Mouse (Mus musculus): ENCODE measurements around the gene Hsd17b6. TPM values are rescaled to one million over a fixed set of nuclear protein-coding genes. Genes with fewer than 3 reads are reported as not detected.

Gene Hsd17b6
- polyA plus RNA-seq, 1 experiment: not detected

DNA sequence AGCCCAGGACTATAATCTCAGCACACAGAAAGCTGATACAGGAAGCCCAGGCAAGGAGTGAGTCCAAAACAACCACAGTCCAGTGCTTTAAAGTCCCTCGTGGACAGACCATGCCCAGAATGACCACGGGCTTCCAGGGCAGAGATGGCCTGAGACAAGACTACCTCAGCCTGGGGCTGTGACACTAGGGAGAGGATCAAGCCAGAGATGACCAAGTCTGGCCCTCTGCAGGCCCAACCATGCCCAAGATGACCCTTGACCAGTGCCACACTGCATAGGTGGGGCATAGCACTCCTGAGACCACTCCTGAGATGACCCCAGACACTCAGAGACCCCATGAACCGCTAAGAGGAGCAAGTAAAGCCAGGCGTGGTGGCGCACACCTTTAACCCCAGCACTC lies 2.3 kb upstream of the Hsd17b6 start:
- no peak overlapping the region for H3K27ac ChIP-seq (ENCODE audit: insufficient read depth, low read depth, low read length)

GRCm38 (mm10) chr10:128008207-128008889 lies 937 bp upstream of the Hsd17b6 start:
- Histone ChIP-seq H3K27ac (ENCODE audit: insufficient read depth, low read depth, low read length) (no peak overlapping the region), H3K4me3 (ENCODE audit: insufficient read depth, low read length) (no peak overlapping the region), H3K4me1 (ENCODE audit: control insufficient read depth, insufficient read depth, low read length) (no peaks in the 10 kb centered on the region)
- TF ChIP-seq CTCF (IDR thresholded peaks at IDR 0.05; ENCODE audit: low read depth, low read length): no peak
- TF ChIP-seq POLR2A (IDR thresholded peaks at IDR 0.05; ENCODE audit: borderline replicate concordance, low read depth, low read length): no peak

More for the DNA sequence above, 2.3 kb upstream of the Hsd17b6 start:
- Histone ChIP-seq H3K4me3 (ENCODE audit: insufficient read depth, low read length) (no peak overlapping the region), H3K4me1 (ENCODE audit: control insufficient read depth, insufficient read depth, low read length) (no peaks in the 10 kb centered on the region)
- TF ChIP-seq POLR2A (IDR thresholded peaks at IDR 0.05; ENCODE audit: borderline replicate concordance, low read depth, low read length) (no peak), CTCF (IDR thresholded peaks at IDR 0.05; ENCODE audit: low read depth, low read length) (no peak)

DNA sequence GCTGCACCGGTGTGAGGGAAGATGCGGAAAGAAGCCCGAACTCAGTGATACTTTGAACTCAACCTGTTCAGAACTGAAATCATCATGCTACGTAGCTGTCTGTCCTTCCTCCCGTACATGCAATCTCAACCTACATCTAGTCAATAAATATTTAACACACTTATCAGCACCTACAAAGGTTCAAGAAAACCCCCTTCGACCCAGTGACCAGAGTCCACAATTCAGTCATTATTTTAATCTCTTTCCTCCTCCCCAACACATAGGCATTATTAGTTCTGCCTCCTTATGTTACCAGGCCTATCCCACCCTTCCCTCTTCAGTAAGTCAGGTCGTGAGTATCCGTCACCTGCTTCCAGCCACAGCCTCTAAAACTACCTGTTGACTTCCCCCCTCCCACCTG lies 1.9 kb downstream of the Hsd17b6 start:
- Histone ChIP-seq H3K4me1 (ENCODE audit: control insufficient read depth, insufficient read depth, low read length) (no peaks in the 10 kb centered on the region), H3K4me3 (ENCODE audit: insufficient read depth, low read length) (no peak overlapping the region), H3K27ac (ENCODE audit: insufficient read depth, low read depth, low read length) (no peak overlapping the region)
- TF ChIP-seq CTCF (IDR thresholded peaks at IDR 0.05; ENCODE audit: low read depth, low read length) (no peak), POLR2A (IDR thresholded peaks at IDR 0.05; ENCODE audit: borderline replicate concordance, low read depth, low read length) (no peak)

DNA sequence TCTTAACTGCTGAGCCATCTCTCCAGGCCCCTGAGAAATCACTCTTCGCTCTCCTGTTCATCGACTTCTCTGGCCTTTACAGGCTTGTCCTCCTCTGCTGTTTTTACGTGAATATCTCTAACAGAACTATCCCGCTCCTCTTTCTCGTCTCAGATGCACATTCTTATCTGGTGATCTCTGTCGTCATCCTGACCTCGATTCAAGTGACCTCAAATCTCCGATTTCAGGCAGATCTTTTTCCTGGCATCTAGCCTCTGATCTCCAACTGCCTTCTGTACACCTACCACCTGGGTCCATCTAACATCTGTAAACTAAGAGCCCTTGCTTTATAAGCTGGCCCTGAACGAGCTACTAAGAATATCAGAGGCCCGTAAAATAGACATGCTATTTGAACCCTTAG lies 2.5 kb downstream of the Hsd17b6 start:
- Histone ChIP-seq H3K4me1 (ENCODE audit: control insufficient read depth, insufficient read depth, low read length) (no peaks in the 10 kb centered on the region), H3K4me3 (ENCODE audit: insufficient read depth, low read length) (no peak overlapping the region), H3K27ac (ENCODE audit: insufficient read depth, low read depth, low read length) (no peak overlapping the region)
- TF ChIP-seq POLR2A (IDR thresholded peaks at IDR 0.05; ENCODE audit: borderline replicate concordance, low read depth, low read length) (no peak), CTCF (IDR thresholded peaks at IDR 0.05; ENCODE audit: low read depth, low read length) (no peak)

DNA sequence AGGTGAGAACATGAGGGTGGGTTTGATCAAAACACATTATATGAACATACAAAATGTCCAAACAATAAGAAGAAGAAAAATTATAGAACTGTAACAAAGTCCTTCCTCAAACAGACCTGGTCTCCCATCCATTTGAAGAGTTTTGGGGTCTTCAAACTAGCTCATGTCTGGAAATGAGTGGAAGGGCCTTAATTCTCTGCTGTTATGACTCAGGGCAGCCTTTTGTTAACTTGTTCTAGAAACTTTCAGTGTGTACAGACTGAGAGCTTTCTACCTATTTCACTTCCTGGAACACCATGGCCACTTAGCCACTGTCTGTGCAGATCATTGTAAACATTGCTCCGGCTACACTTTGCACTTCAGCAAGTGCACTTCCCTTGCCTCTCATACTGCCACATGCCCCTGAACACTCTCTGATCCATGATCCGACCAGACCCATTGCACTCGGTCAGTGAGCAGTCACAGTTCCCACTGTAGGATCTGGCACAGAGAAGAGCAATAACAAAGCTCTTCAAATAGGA lies 4.1 kb downstream of the Hsd17b6 start:
- Histone ChIP-seq H3K4me3 (ENCODE audit: insufficient read depth, low read length) (no peak overlapping the region), H3K4me1 (ENCODE audit: control insufficient read depth, insufficient read depth, low read length) (no peaks in the 10 kb centered on the region), H3K27ac (ENCODE audit: insufficient read depth, low read depth, low read length) (no peak overlapping the region)
- TF ChIP-seq POLR2A (IDR thresholded peaks at IDR 0.05; ENCODE audit: borderline replicate concordance, low read depth, low read length) (no peak), CTCF (IDR thresholded peaks at IDR 0.05; ENCODE audit: low read depth, low read length) (no peak)

DNA sequence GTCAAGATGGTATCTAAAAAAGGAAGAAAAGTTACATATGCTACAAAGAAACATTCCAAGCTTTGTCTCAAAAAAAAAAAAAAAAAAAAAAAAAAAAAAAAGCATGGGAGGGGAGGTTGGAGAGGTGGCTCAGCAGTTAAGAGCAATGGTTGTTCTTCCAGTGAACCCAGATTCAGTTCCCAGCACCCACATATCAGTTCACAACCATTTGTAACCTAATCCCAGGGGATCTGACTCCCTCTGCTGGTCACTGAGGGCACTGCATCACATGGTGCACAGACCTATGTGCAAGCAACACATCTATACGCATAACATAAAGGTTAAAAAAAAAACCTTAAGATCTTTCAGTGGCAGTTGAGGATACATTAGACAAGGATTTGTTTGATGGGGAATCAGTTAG lies 9.2 kb downstream of the Hsd17b6 start:
- Histone ChIP-seq H3K27ac (ENCODE audit: insufficient read depth, low read depth, low read length) (no peak overlapping the region), H3K4me3 (ENCODE audit: insufficient read depth, low read length) (no peak overlapping the region), H3K4me1 (ENCODE audit: control insufficient read depth, insufficient read depth, low read length) (no peaks in the 10 kb centered on the region)
- TF ChIP-seq POLR2A (IDR thresholded peaks at IDR 0.05; ENCODE audit: borderline replicate concordance, low read depth, low read length) (no peak), CTCF (IDR thresholded peaks at IDR 0.05; ENCODE audit: low read depth, low read length) (no peak)

DNA sequence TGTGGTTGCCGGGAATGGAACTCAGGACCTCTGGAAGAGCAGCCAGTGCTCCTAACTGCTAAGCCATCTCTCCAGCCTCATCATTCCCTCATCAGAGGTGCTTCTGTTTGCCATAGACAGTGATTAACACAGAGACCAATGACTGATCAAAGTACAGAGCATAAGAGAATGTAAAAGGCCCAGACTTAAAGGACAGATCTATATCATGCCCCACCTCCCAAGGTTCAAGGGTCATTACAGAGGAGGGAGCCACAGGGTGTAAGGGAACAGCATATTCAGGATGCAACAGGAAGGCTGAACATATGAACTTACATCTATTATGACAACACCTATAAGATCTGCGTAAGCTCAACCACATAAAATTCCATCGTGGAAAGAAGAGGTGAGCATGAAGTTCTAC lies 10.7 kb downstream of the Hsd17b6 start:
- Histone ChIP-seq H3K4me1 (ENCODE audit: control insufficient read depth, insufficient read depth, low read length) (no peaks in the 10 kb centered on the region), H3K27ac (ENCODE audit: insufficient read depth, low read depth, low read length) (no peak overlapping the region), H3K4me3 (ENCODE audit: insufficient read depth, low read length) (no peak overlapping the region)
- TF ChIP-seq CTCF (IDR thresholded peaks at IDR 0.05; ENCODE audit: low read depth, low read length) (no peak), POLR2A (IDR thresholded peaks at IDR 0.05; ENCODE audit: borderline replicate concordance, low read depth, low read length) (no peak)

GRCm38 (mm10) chr10:127985601-127986000 lies 21.8 kb downstream of the Hsd17b6 start:
- no peak overlapping the region for H3K27ac ChIP-seq (ENCODE audit: insufficient read depth, low read depth, low read length)
- no peak overlapping the region for H3K4me3 ChIP-seq (ENCODE audit: insufficient read depth, low read length)
- no peaks in the 10 kb centered on the region for H3K4me1 ChIP-seq (ENCODE audit: control insufficient read depth, insufficient read depth, low read length)
- TF ChIP-seq CTCF (IDR thresholded peaks at IDR 0.05; ENCODE audit: low read depth, low read length): no peak
- TF ChIP-seq POLR2A (IDR thresholded peaks at IDR 0.05; ENCODE audit: borderline replicate concordance, low read depth, low read length): no peak

DNA sequence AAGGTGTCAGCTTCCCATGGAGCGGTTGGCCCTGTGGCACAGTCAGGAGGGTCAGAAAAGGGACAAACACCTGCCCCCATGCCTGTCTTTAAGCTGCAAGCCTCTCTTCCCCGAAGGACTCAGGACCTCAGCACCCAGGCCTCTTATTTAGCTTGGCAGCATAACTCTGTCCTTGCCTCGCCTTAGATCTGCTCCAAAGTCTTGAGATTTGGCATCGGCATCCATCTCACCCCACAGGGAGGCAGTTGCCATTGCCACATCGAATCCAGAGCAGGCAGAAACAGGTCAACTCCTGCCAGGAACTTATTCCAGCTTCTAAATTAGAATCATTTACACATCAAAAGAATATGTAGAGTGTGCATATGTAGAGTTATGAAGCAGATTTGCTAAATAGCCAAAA lies 22.8 kb downstream of the Hsd17b6 start:
- Histone ChIP-seq H3K4me3 (ENCODE audit: insufficient read depth, low read length) (no peak overlapping the region), H3K4me1 (ENCODE audit: control insufficient read depth, insufficient read depth, low read length) (no peaks in the 10 kb centered on the region), H3K27ac (ENCODE audit: insufficient read depth, low read depth, low read length) (no peak overlapping the region)
- TF ChIP-seq CTCF (IDR thresholded peaks at IDR 0.05; ENCODE audit: low read depth, low read length) (no peak), POLR2A (IDR thresholded peaks at IDR 0.05; ENCODE audit: borderline replicate concordance, low read depth, low read length) (no peak)

GRCm38 (mm10) chr10:127975503-127975902 lies 31.9 kb downstream of the Hsd17b6 start:
- H3K4me3 ChIP-seq (ENCODE audit: insufficient read depth, low read length): no peak overlapping the region
- TF ChIP-seq POLR2A (IDR thresholded peaks at IDR 0.05; ENCODE audit: borderline replicate concordance, low read depth, low read length): no peak
- no peak for TF ChIP-seq CTCF (IDR thresholded peaks at IDR 0.05; ENCODE audit: low read depth, low read length)
- H3K4me1 ChIP-seq (ENCODE audit: control insufficient read depth, insufficient read depth, low read length): no peaks in the 10 kb centered on the region
- no peak overlapping the region for H3K27ac ChIP-seq (ENCODE audit: insufficient read depth, low read depth, low read length)

All from bone marrow macrophage, adult 2 months (primary cell).